Mouse (Mus musculus): Measurements from ENCODE around the gene Ankrd17.

GRCm38 (mm10) chr5:90366121-90367066, at the start of gene Ankrd17:
- no peak for TF ChIP-seq CTCF (IDR thresholded peaks at IDR 0.05; ENCODE audit: extremely low read depth, insufficient read depth, insufficient read length, insufficient replicate concordance)
- TF ChIP-seq POLR2A (IDR thresholded peaks at IDR 0.05; ENCODE audit: low read depth, low read length), result peak; percentile 82
